Mouse (Mus musculus): Measurements from ENCODE around the gene 0610012G03Rik.

GRCm38 (mm10) chr16:31905891-31906825 lies 42.1 kb downstream of the 0610012G03Rik start:
- TF ChIP-seq CTCF (IDR thresholded peaks at IDR 0.05; ENCODE audit: extremely low read depth, insufficient read depth, insufficient read length, insufficient replicate concordance) (no peak), POLR2A (IDR thresholded peaks at IDR 0.05; ENCODE audit: low read depth, low read length) (no peak)
